Mouse (Mus musculus) embryonic facial prominence, embryonic 14.5 days (tissue): ENCODE measurements around the gene Clcnka. TPM values are rescaled to one million over a fixed set of nuclear protein-coding genes. Genes with fewer than 3 reads are reported as not detected.

Source experiments
- ATAC-seq: fragments of 200-750 bp; cut with Nextera tagmentation; 2 replicates; pipeline ENCODE4 v1.8.0; 2017; ENCODE audit warnings: low read depth, moderate number of reproducible peaks, moderate TSS enrichment
- DNase-seq: peaks from one replicate; pipeline ENCODE4 v3.0.0-alpha.2; 2015; ENCODE audit warnings: low spot score
- H3K27ac ChIP-seq: fragments of 300-500 bp; sonication (generic); replicated peaks from 2 replicates; pipeline ENCODE4 v1.5.1; 2014; ENCODE audit warnings: low read depth, mild to moderate bottlenecking, low read length, moderate library complexity
- H3K27me3 ChIP-seq: fragments of 300-500 bp; sonication (generic); replicated peaks from 2 replicates; pipeline ENCODE4 v1.6.1; 2014; ENCODE audit warnings: low read length; ENCODE audit not compliant: control insufficient read depth, insufficient read depth
- H3K36me3 ChIP-seq: fragments of 300-500 bp; sonication (generic); 2 replicates; pipeline ENCODE4 v1.6.1; 2014; ENCODE audit warnings: low read length, mixed read lengths; ENCODE audit not compliant: control insufficient read depth, insufficient read depth
- H3K4me1 ChIP-seq: fragments of 300-500 bp; sonication (generic); 2 replicates; pipeline ENCODE4 v1.6.1; 2014; ENCODE audit warnings: antibody characterized with exemption, low read length; ENCODE audit not compliant: control insufficient read depth, insufficient read depth
- H3K4me2 ChIP-seq: fragments of 300-500 bp; sonication (generic); 2 replicates; pipeline ENCODE4 v1.6.1; 2014; ENCODE audit warnings: low read depth, mild to moderate bottlenecking, low read length, moderate library complexity, mixed read lengths
- H3K4me3 ChIP-seq: fragments of 300-500 bp; sonication (generic); 2 replicates; pipeline ENCODE4 v1.5.1; 2014; ENCODE audit warnings: low read depth, mild to moderate bottlenecking, low read length
- H3K9ac ChIP-seq: fragments of 300-500 bp; sonication (generic); 2 replicates; pipeline ENCODE4 v1.6.1; 2014; ENCODE audit warnings: low read depth, mild to moderate bottlenecking, low read length, moderate library complexity, mixed read lengths
- H3K9me3 ChIP-seq: fragments of 300-500 bp; sonication (generic); 2 replicates; pipeline ENCODE4 v1.6.1; 2016; ENCODE audit warnings: low read length; ENCODE audit not compliant: control insufficient read depth
- WGBS: fragments of 180-500 bp; shearing (Covaris S2); extraction: QIAGEN DNeasy Blood & Tissue Kit; methylation state at CpG from one replicate; pipeline ENCODE4 v1.1.7; 2014; 5-methylcytosine and 5-hydroxymethylcytosine counted together
- polyA plus RNA-seq: library from polyadenylated mRNA; unstranded; fragments of >200 nt; fragmentation: Nextera tagmentation; extraction: Ambion mirVana; gene quantifications from 2 replicates; pipeline ENCODE4 v1.2.1, GENCODE M21; 2014

Gene Clcnka
- polyA plus RNA-seq, 1 experiment from 2014 or later: 1.2 TPM

GRCm38 (mm10) chr4:141391293-141391692 is 7.2 kb downstream of the Clcnka start:
- Histone ChIP-seq H3K4me3 (no peak overlapping the region), H3K9me3 (no peaks in the 10 kb centered on the region), H3K9ac (no peak overlapping the region), H3K27ac (no peak overlapping the region), H3K4me2 (no peak overlapping the region), H3K27me3 (no peaks in the 10 kb centered on the region), H3K4me1 (no peaks in the 10 kb centered on the region), H3K36me3 (no peaks in the 10 kb centered on the region)
- ATAC-seq (no peak), DNase-seq (no peak)
- WGBS: 82% methylated on average over 12 of the region's 12 CpGs

- Histone ChIP-seq H3K27me3 (peaks cover 3% of the 10 kb centered on the region), H3K9ac (no peak overlapping the region), H3K9me3 (no peaks in the 10 kb centered on the region), H3K4me3 (no peak overlapping the region), H3K4me2 (no peak overlapping the region), H3K36me3 (no peaks in the 10 kb centered on the region), H3K27ac (no peak overlapping the region), H3K4me1 (no peaks in the 10 kb centered on the region)
- WGBS: 72% methylated on average over 18 of the region's 18 CpGs
- ATAC-seq (no peak), DNase-seq (no peak)
These were observed 9.0 kb downstream of the Clcnka start for GRCm38 (mm10) chr4:141389366-141390150.

- H3K4me2 ChIP-seq: no peak overlapping the region
- H3K9ac ChIP-seq: no peak overlapping the region
- no peaks in the 10 kb centered on the region for H3K9me3 ChIP-seq
- no peak overlapping the region for H3K4me3 ChIP-seq
- ATAC-seq (no peak), DNase-seq (no peak)
- H3K27me3 ChIP-seq: peaks cover 19% of the 10 kb centered on the region
- no peaks in the 10 kb centered on the region for H3K36me3 ChIP-seq
- WGBS: 46% methylated on average over 5 of the region's 5 CpGs
- H3K4me1 ChIP-seq: no peaks in the 10 kb centered on the region
- H3K27ac ChIP-seq: no peak overlapping the region
These were observed 10.6 kb downstream of the Clcnka start for GRCm38 (mm10) chr4:141387933-141388332.

- no peak overlapping the region for H3K9ac ChIP-seq
- H3K9me3 ChIP-seq: no peaks in the 10 kb centered on the region
- H3K36me3 ChIP-seq: no peaks in the 10 kb centered on the region
- 17% methylated on average over 5 of the region's 5 CpGs for WGBS
- H3K4me3 ChIP-seq: no peak overlapping the region
- H3K4me2 ChIP-seq: no peak overlapping the region
- DNase-seq (peak; percentile 82), ATAC-seq (peak; percentile 31; the same call in 1 of the 2 replicates)
- peaks cover 22% of the 10 kb centered on the region for H3K27me3 ChIP-seq
- 0 out of 2 replicates have a peak, but pooled peaks cover 4% of the 10 kb centered on the region for H3K4me1 ChIP-seq
- no peak overlapping the region for H3K27ac ChIP-seq
These were observed 11.3 kb downstream of the Clcnka start for GRCm38 (mm10) chr4:141387093-141387784.

GRCm38 (mm10) chr4:141386150-141386549 is 12.4 kb downstream of the Clcnka start:
- 69% methylated on average over 7 of the region's 7 CpGs for WGBS
- peaks cover 24% of the 10 kb centered on the region for H3K27me3 ChIP-seq
- ATAC-seq (no peak), DNase-seq (no peak)
- H3K36me3 ChIP-seq: no peaks in the 10 kb centered on the region
- H3K4me1 ChIP-seq: 0 out of 2 replicates have a peak, but pooled peaks cover 6% of the 10 kb centered on the region
- H3K27ac ChIP-seq: no peak overlapping the region
- no peaks in the 10 kb centered on the region for H3K9me3 ChIP-seq
- H3K4me2 ChIP-seq: no peak overlapping the region
- H3K4me3 ChIP-seq: no peak overlapping the region
- no peak overlapping the region for H3K9ac ChIP-seq

GRCm38 (mm10) chr4:141385275-141385674 is 13.2 kb downstream of the Clcnka start:
- Histone ChIP-seq H3K9me3 (no peaks in the 10 kb centered on the region), H3K27ac (no peak overlapping the region), H3K4me3 (no peak overlapping the region), H3K4me2 (no peak overlapping the region), H3K27me3 (peaks cover 29% of the 10 kb centered on the region), H3K9ac (no peak overlapping the region), H3K4me1 (0 out of 2 replicates have a peak, but pooled peaks cover 6% of the 10 kb centered on the region), H3K36me3 (no peaks in the 10 kb centered on the region)
- peak; percentile 84 for DNase-seq
- WGBS: 0% methylated on average over 5 of the region's 7 CpGs
- ATAC-seq: no peak

- ATAC-seq (peak; percentile 31; the same call in 1 of the 2 replicates), DNase-seq (peak; percentile 67)
- Histone ChIP-seq H3K27ac (no peak overlapping the region), H3K9me3 (no peaks in the 10 kb centered on the region), H3K9ac (peak overlapping the region; percentile 64), H3K27me3 (peaks cover 29% of the 10 kb centered on the region), H3K36me3 (no peaks in the 10 kb centered on the region), H3K4me3 (peak overlapping the region; percentile 38), H3K4me1 (0 out of 2 replicates have a peak, but pooled peaks cover 6% of the 10 kb centered on the region), H3K4me2 (peak overlapping the region; percentile 71)
- WGBS: 0% methylated on average over 14 of the region's 25 CpGs
These were observed 16.1 kb downstream of the Clcnka start for GRCm38 (mm10) chr4:141382406-141382805.

- H3K27me3 ChIP-seq: peaks cover 27% of the 10 kb centered on the region
- WGBS: 57% methylated on average over 8 of the region's 8 CpGs
These were observed 18.9 kb downstream of the Clcnka start for GRCm38 (mm10) chr4:141379674-141380073.

More at GRCm38 (mm10) chr4:141379674-141380073, 18.9 kb downstream of the Clcnka start:
- Histone ChIP-seq H3K27ac (no peak overlapping the region), H3K9ac (no peak overlapping the region), H3K4me1 (0 out of 2 replicates have a peak, but pooled peaks cover 6% of the 10 kb centered on the region), H3K4me3 (no peak overlapping the region), H3K9me3 (no peaks in the 10 kb centered on the region), H3K4me2 (no peak overlapping the region), H3K36me3 (no peaks in the 10 kb centered on the region)
- ATAC-seq (no peak), DNase-seq (no peak)
